Mouse (Mus musculus) hindbrain, postnatal 0 days (tissue): ENCODE measurements at regions not wholly inside any gene's neighbourhood (a gene's known extent, or its start where the extent isn't known, plus 50 kb on each side); places are given as distances from the start of the nearest gene placed in this dataset.

Source experiments
- ATAC-seq: fragments of 200-750 bp; cut with Nextera tagmentation; 2 replicates; pipeline ENCODE4 v1.8.0; 2017; ENCODE audit warnings: mild to moderate bottlenecking, moderate TSS enrichment, moderate library complexity
- DNase-seq: peaks from one replicate; pipeline ENCODE4 v3.0.0-alpha.2; 2015; ENCODE audit warnings: low spot score
- H3K27ac ChIP-seq: fragments of 300-500 bp; sonication (generic); 2 replicates; pipeline ENCODE4 v1.5.1; 2014; ENCODE audit warnings: mild to moderate bottlenecking
- H3K27me3 ChIP-seq: fragments of 300-500 bp; sonication (generic); 2 replicates; pipeline ENCODE4 v1.6.1; 2014; ENCODE audit warnings: low read length, mixed read lengths; ENCODE audit not compliant: insufficient read depth
- H3K36me3 ChIP-seq: fragments of 300-500 bp; sonication (generic); 2 replicates; pipeline ENCODE4 v1.6.1; 2014; ENCODE audit warnings: low read length, mixed read lengths; ENCODE audit not compliant: insufficient read depth
- H3K4me1 ChIP-seq: fragments of 300-500 bp; sonication (generic); 2 replicates; pipeline ENCODE4 v1.6.1; 2014; ENCODE audit warnings: antibody characterized with exemption, low read length, mixed read lengths; ENCODE audit not compliant: insufficient read depth
- H3K4me2 ChIP-seq: fragments of 300-500 bp; sonication (generic); 2 replicates; pipeline ENCODE4 v1.6.1; 2014; ENCODE audit warnings: low read depth, mild to moderate bottlenecking, low read length, moderate library complexity, mixed read lengths
- H3K4me3 ChIP-seq: fragments of 300-500 bp; sonication (generic); 2 replicates; pipeline ENCODE4 v1.5.1; 2014; ENCODE audit warnings: low read length
- H3K9ac ChIP-seq: fragments of 300-500 bp; sonication (generic); replicated peaks from 2 replicates; pipeline ENCODE4 v1.6.1; 2014; ENCODE audit warnings: mild to moderate bottlenecking, low read length, moderate library complexity, mixed read lengths
- H3K9me3 ChIP-seq: fragments of 300-500 bp; sonication (generic); 2 replicates; pipeline ENCODE4 v1.6.1; 2016; ENCODE audit warnings: low read length, mixed read lengths
- CTCF ChIP-seq: IDR thresholded peaks from 2 replicates; pipeline ENCODE4 v1.5.1; 2016; ENCODE audit warnings: antibody characterized with exemption, control low read depth, low read depth
- WGBS: fragments of 180-500 bp; shearing (Covaris S2); extraction: QIAGEN DNeasy Blood & Tissue Kit; methylation state at CpG from one replicate; pipeline ENCODE4 v1.1.7; 2014; 5-methylcytosine and 5-hydroxymethylcytosine counted together

GRCm38 (mm10) chr6:31129987-31130386 is 171.1 kb upstream of the Klf14 start:
- Histone ChIP-seq H3K9me3 (no peaks in the 10 kb centered on the region), H3K27me3 (no peaks in the 10 kb centered on the region), H3K27ac (no peak overlapping the region), H3K36me3 (no peaks in the 10 kb centered on the region), H3K9ac (no peak overlapping the region), H3K4me2 (no peak overlapping the region), H3K4me3 (no peak overlapping the region), H3K4me1 (no peaks in the 10 kb centered on the region)
- no peak for ATAC-seq
- no peak for DNase-seq
- WGBS = 81% methylated on average over 7 of the region's 7 CpGs
- no peak for TF ChIP-seq CTCF

- Histone ChIP-seq H3K9ac (no peak overlapping the region), H3K4me3 (no peak overlapping the region), H3K36me3 (no peaks in the 10 kb centered on the region), H3K4me1 (no peaks in the 10 kb centered on the region), H3K9me3 (no peaks in the 10 kb centered on the region), H3K27me3 (no peaks in the 10 kb centered on the region), H3K4me2 (no peak overlapping the region), H3K27ac (no peak overlapping the region)
- WGBS = 85% methylated on average over 1 of the region's 1 CpGs
- no peak for TF ChIP-seq CTCF
- no peak for DNase-seq
- ATAC-seq = no peak
Measured at GRCm38 (mm10) chr6:31130522-31130921, 171.6 kb upstream of the Klf14 start.

- no peak overlapping the region for H3K9ac ChIP-seq
- no peaks in the 10 kb centered on the region for H3K27me3 ChIP-seq
- H3K27ac ChIP-seq = no peak overlapping the region
- ATAC-seq (no peak), DNase-seq (no peak)
- H3K36me3 ChIP-seq = no peaks in the 10 kb centered on the region
- no peak for TF ChIP-seq CTCF
- no peak overlapping the region for H3K4me3 ChIP-seq
- no peaks in the 10 kb centered on the region for H3K4me1 ChIP-seq
- H3K9me3 ChIP-seq = no peaks in the 10 kb centered on the region
- 77% methylated on average over 9 of the region's 9 CpGs for WGBS
- H3K4me2 ChIP-seq = no peak overlapping the region
Measured at GRCm38 (mm10) chr6:31131716-31132115, 172.8 kb upstream of the Klf14 start.

DNA sequence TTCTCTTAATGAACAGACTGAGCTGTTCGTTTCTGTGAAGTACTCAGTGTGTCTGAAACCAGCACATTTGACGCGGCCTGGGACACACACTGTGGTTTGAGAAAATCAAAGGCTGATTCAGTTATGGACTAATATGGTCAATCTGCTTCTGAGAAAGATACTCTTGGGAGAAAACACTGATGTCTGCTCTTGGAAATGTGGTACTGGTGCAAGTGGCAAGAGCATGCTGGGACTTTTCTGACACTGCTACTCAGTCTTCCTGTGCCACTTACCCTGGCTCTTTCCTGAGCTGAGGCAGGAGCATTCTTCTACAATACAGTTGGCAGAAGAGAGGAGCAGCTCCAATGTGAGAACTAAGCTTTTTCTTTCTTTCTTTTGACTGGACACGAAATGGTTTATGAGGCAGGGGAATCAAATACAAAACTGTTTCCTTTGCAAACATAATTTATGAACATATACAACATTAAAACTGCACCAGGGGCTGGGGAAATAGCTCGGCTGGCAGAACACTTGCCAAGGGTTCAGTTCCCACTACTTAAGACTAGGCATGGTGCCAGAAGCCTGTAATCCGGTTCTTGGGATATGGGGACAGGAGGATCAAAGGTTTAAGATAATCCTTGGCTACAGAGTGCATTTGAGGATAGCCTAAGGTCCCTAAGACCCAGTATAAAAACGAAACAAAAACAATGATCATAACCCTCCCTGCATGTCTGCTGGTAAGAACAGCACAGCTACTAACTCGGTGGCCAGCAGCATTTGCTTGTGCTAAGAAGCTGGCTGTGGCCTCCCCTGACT is 173.7 kb upstream of the Klf14 start:
- Histone ChIP-seq H3K9ac (no peak overlapping the region), H3K4me3 (no peak overlapping the region), H3K4me1 (no peaks in the 10 kb centered on the region), H3K4me2 (no peak overlapping the region), H3K27ac (no peak overlapping the region), H3K27me3 (no peaks in the 10 kb centered on the region), H3K36me3 (no peaks in the 10 kb centered on the region), H3K9me3 (no peaks in the 10 kb centered on the region)
- 71% methylated on average over 8 of the region's 8 CpGs for WGBS
- no peak for ATAC-seq
- no peak for TF ChIP-seq CTCF
- DNase-seq = no peak

- Histone ChIP-seq H3K9ac (no peak overlapping the region), H3K9me3 (no peaks in the 10 kb centered on the region), H3K4me1 (no peaks in the 10 kb centered on the region), H3K4me2 (no peak overlapping the region), H3K4me3 (no peak overlapping the region), H3K27me3 (no peaks in the 10 kb centered on the region), H3K27ac (no peak overlapping the region), H3K36me3 (no peaks in the 10 kb centered on the region)
- 82% methylated on average over 11 of the region's 11 CpGs for WGBS
- DNase-seq (peak; percentile 5), ATAC-seq (peak; percentile 61; the same call in 1 of the 2 replicates)
- TF ChIP-seq CTCF = no peak
Measured at GRCm38 (mm10) chr6:31133896-31134735, 175.2 kb upstream of the Klf14 start.

DNA sequence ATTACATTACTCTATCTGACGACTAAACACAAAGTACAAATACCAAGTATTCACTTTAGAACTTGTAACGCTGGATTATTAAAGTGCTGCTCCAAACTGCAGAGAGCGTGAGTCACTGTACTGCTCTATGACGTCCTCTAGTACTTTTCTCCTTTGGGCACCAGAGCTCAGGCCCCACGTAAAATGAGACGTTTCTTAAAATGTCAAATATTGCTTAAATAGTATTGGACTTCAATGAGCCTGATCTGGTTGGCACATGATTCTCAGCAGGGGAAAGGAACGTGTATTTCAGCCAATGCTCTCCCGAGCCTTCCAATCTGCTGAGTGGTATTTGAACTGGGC is 175.8 kb upstream of the Klf14 start:
- Histone ChIP-seq H3K27me3 (no peaks in the 10 kb centered on the region), H3K36me3 (no peaks in the 10 kb centered on the region), H3K4me2 (no peak overlapping the region), H3K27ac (no peak overlapping the region), H3K4me1 (no peaks in the 10 kb centered on the region), H3K9ac (no peak overlapping the region), H3K9me3 (no peaks in the 10 kb centered on the region), H3K4me3 (no peak overlapping the region)
- WGBS = 78% methylated on average over 8 of the region's 8 CpGs
- ATAC-seq (no peak), DNase-seq (no peak)
- no peak for TF ChIP-seq CTCF

DNA sequence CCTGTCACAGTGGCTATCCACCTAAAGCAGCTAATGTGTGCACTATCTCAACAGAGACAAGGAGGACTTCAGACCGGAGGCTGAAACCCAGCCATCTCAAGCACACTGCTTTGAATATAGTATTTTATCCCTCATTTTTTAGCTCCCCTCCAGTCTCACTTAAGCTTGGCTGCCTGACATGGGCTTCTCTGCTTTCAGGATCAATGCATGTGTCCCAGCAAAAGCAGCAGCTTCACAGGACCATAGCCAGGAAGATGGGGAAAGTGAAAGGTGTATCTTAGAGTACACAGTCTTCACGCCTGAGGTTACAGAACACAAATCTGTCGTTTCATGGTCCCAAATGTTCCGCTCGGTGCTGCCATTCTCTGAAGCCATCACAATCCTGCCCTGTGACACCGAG is 176.7 kb upstream of the Klf14 start:
- TF ChIP-seq CTCF = no peak
- H3K4me2 ChIP-seq = no peak overlapping the region
- no peaks in the 10 kb centered on the region for H3K36me3 ChIP-seq
- H3K4me1 ChIP-seq = no peaks in the 10 kb centered on the region
- H3K9me3 ChIP-seq = no peaks in the 10 kb centered on the region
- H3K9ac ChIP-seq = no peak overlapping the region
- ATAC-seq (no peak), DNase-seq (no peak)
- WGBS = 55% methylated on average over 6 of the region's 6 CpGs
- H3K4me3 ChIP-seq = no peak overlapping the region
- no peak overlapping the region for H3K27ac ChIP-seq
- no peaks in the 10 kb centered on the region for H3K27me3 ChIP-seq
